Mouse (Mus musculus) urinary bladder, adult 18-20 months (tissue): Measurements from ENCODE around the gene Bax.

ENCODE experiments used
- DNase-seq, 2 experiments: peaks; one replicate each; pipeline ENCODE4 v3.0.0; 2022; ENCODE audit warnings: low spot score in 2 of 2, mixed read lengths in 2 of 2

Bax gene

GRCm38 (mm10) chr7:45415636-45416035 lies 51.1 kb downstream of the Bax start:
- DNase-seq: no peak

GRCm38 (mm10) chr7:45414740-45415224 lies 51.9 kb downstream of the Bax start:
- DNase-seq: no peak

- DNase-seq: peak; percentile 52 to 58
Measured at GRCm38 (mm10) chr7:45413864-45414739, 52.6 kb downstream of the Bax start.

GRCm38 (mm10) chr7:45413113-45413863 lies 53.4 kb downstream of the Bax start, which contains the start of gene Ntf5:
Ntf5 (plus strand) TSS chr7:45413695.
- DNase-seq: no peak

GRCm38 (mm10) chr7:45412421-45412820 lies 54.3 kb downstream of the Bax start:
- DNase-seq: no peak
